Mouse (Mus musculus): ENCODE measurements at regions not wholly inside any gene's neighbourhood (a gene's known extent, or its start where the extent isn't known, plus 50 kb on each side); places are given as distances from the start of the nearest gene placed in this dataset.

- TF ChIP-seq CTCF (IDR thresholded peaks at IDR 0.05; ENCODE audit: borderline replicate concordance, extremely low read depth, insufficient read depth, insufficient read length) (no peak), POLR2A (IDR thresholded peaks at IDR 0.05; ENCODE audit: borderline replicate concordance, extremely low read depth, insufficient read depth, insufficient read length, poor library complexity, severe bottlenecking) (no peak)
Observed at GRCm38 (mm10) chr1:48893571-48893970, 2000.9 kb upstream of the Slc39a10 start.
